Mouse (Mus musculus) thymus, postnatal 14 days (tissue): Measurements from ENCODE around the gene Olfr512.

ENCODE experiments used
- DNase-seq: peaks from one replicate; pipeline ENCODE4 v3.0.0; 2021

Gene Olfr512

DNA sequence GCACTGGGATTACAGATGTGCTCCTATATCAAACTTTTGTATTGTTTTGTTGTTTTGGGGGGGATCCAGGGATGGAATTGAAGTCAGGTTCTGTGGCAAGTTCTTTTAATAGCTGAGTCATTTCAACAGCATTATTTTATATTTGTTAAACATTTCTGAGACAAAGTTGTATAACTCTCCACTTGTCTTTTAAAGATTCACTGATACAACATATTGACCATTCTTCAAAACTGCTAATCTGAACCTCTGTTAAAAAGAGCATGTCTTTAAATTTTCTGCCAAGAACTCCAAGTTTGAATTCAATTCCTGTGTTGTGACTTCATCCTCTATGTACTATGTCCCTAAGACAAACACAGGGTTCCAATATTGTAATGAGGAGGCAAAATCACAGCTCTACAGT, at the start of gene Olfr512:
Gene Olfr512 (plus strand): TSS at position 301 of the 400 bp plus-strand sequence.
- DNase-seq, result no peak

GRCm38 (mm10) chr7:108666118-108666517, 47.0 kb upstream of the Olfr512 start, which contains the start of gene Olfr510:
Gene Olfr510, plus strand, starts transcription at chr7:108666418.
- no peak for DNase-seq

DNA sequence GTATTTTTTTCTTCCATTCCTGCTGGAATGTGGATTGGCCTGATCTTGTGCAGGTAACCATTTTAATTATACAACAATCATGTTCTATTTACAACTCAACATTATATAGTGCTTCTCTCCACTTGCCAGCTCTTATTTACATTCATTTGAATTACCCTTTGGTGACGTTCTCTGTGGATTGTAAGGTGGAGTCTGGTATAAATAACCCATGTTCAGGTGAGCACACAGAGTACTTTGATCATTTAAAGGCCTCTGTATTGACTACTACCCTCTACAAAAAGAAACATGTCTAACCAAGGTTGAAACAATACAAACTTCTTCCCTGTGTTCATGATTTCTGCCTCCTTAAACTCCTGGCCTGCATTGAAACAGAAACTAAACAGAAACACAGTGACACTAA, 42.1 kb upstream of the Olfr512 start:
- DNase-seq, result no peak

DNA sequence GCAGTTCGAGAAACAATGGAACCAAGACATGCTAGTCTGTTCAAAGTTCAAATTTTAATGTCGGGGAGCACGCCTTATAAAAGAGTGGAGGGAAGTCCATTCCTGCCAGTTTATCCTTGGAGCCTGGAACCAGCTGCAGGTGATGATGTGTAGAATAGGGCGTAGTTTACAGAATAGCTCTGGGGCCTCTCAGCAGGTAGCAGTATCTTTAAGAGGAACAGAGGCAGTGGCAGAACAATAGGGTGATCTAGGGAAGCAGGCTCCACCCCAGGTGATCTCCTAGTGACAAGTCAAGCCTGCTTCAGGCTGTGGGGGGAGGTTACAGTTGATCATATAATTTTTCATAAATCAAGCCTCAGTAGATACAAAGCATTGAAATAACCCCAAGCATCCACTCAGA, 34.2 kb upstream of the Olfr512 start:
- DNase-seq, result no peak

DNA sequence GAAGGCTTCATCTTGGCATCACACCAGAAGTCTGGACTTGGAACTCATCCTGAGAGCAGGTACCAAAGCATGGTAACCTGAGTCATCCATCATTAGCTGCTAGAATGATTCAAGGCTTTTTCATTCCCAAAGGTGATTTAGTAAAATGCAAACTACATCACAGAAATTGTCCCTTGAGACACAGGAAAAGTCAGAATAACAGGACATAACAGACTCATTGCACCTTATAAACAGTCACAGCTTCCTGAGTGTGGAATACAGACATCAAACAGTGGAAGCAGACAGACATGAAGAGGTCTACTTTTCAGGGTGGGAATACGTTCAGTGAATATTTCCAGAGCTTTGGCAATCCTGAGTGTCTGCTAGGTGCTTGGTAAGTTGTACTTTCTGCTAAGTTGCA, 37.6 kb downstream of the Olfr512 start, which contains the start of gene Olfr513:
Gene Olfr513 (plus strand): TSS at position 301 of the 400 bp plus-strand sequence.
- DNase-seq, result no peak

GRCm38 (mm10) chr7:108760411-108760810, 47.3 kb downstream of the Olfr512 start:
- no peak for DNase-seq
